Mouse (Mus musculus): ENCODE measurements around the gene Myo19. TPM values are rescaled to one million over a fixed set of nuclear protein-coding genes. Genes with fewer than 3 reads are reported as not detected.

Myo19 gene
- total RNA-seq, 2 experiments from 2014 or later = 1.9 to 3.6 TPM

DNA sequence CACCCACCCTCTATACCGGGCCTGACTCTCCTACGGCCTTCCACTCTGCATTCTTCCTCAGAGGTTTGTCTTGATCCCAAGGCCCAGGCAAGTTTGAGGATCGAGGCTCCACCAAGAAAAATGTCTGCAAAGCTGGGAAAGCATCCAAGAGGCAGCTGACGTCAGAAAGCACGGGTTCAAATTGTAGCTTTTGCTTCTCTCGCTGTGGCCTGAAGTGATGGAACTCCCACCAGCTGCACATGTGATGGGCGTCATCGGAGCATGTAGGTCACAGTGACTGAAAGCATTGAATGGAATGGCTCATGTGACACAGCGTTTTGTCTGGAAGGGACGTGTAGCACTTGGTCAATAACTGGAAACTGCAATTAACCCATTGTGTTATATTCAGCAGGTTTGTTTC, 60.2 kb downstream of the Myo19 start:
- DNase-seq = no peak
- intact Hi-C loops (cut with DNase I) = no loop called here

DNA sequence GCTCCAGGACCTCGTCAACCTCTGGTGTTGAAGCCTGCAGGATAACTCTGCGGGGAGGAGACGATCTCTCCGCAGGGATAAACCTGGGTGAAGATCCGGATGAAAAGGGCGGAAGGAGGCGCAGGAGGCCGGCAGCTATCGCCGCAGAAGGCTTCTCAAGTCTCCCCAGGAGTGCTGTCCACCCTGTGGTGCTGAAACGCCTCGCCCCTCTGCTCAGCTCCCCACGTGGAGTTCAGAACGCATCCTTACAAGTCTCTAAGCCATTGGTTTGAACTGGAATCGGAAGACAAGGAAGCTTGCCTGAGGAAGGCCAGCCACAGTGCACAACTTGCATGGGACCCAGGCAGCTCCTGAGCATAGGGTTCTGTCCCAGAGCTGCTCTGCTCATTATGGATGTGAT, 64.0 kb downstream of the Myo19 start:
- DNase-seq = peak in 1 of 2 experiments; percentile 21
- intact Hi-C loops (cut with DNase I) = no loop called here

DNA sequence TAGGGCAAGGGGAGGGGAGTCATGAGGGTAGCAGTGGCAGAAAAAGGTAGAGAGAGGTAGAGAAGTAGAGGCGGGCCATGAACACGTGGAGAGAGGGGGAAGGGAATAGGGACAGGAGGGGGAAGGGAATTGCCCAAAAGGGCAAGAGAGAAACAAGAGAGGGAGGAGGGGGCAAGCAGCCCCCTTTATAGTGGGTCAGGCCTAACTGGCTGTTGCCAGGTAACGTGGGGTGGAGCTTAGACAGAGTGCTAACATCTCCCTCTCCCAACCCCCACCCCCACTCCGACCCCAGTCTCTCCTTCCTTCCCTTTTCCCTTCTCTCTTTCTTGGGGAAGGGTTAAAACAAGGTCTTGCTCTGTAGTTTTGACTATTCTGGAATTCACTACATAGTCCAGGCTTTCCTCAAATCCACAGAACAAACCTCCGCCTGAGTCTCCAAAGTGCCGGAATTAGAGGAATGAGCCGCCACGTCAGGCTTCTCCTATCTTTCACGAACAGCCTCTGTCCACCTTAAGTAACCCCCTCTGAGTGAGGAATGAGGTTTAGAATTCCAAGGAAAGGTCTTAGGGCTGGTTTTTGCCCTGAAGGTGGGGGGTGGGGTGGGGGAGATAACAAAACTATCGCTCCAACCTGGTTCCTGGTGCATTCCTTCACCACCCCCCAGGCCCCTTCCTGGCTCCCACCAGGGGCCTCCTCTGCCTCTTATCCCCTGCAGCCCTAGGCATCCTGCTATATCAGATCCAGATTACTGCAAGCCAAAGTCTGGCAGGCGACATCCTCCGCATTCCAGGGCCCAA, 64.9 kb downstream of the Myo19 start:
- DNase-seq = no peak
- intact Hi-C loops (cut with DNase I) = no loop called here

DNA sequence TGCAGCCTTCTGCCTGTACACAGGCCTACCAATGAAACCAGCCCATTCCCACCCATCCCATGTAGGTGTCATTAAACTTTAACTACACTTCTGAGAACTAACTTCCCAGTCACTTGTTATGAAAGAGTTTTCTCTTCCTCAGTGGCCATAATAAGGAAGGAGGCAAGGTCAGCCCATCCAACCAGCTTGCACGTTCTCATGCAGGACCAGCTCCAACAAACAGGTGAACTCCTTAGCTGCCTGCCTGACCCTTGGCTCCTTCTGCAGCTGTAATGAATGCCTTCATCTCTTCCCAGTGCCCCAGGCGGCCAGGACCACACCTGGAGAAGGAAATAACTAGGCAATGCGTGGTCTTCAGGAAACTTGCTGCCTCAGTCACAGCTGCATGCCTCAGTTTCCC, 65.9 kb downstream of the Myo19 start:
- intact Hi-C loops (cut with DNase I) = no loop called here
- no peak for DNase-seq

- no peak for DNase-seq
- intact Hi-C loops (cut with DNase I) = no loop called here
Observed at GRCm38 (mm10) chr11:84947206-84947605, 67.3 kb downstream of the Myo19 start.

DNA sequence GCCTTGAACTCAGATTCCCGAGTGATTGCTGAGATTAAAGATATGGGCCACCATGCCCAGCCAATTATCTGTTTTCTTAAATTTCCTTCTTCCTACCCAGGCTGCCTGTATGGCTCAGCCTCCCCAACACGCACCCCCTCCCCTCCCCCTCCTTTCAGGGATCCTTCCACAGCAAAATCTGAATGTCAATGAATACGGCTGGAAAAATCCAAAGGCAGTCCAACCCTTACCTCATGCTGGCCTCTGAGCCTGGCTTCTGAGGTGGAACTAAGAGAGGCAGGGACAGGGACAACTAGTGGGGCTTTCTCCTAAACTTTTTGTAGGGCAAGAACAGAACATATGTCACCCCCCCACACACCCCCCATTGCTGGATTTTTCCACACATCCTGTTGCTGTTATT, 68.2 kb downstream of the Myo19 start:
- intact Hi-C loops (cut with DNase I) = no loop called here
- DNase-seq = no peak

DNA sequence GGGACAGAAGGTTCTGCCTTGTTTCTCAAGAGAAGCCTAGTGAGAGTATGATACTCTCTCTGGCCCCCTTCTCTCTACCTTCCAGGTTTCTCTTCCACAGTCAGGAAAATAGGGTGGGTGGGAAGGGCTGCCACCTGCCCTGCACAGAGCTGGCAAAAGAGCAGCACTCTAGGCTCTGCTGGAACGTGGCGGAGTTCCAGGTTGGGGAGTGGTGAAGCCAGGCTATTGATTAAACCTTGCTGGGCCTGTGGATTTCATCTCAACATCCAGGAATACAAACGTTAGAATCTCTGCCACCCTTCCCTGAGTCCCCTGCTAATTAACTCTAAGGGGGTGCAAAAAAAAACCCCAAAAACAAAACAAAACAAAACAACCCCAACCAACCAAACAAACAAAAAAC, 68.6 kb downstream of the Myo19 start:
- no peak for DNase-seq
- intact Hi-C loops (cut with DNase I) = no loop called here

GRCm38 (mm10) chr11:84952611-84953010, 72.7 kb downstream of the Myo19 start:
- intact Hi-C loops (cut with DNase I) = no loop called here
- no peak for DNase-seq

DNA sequence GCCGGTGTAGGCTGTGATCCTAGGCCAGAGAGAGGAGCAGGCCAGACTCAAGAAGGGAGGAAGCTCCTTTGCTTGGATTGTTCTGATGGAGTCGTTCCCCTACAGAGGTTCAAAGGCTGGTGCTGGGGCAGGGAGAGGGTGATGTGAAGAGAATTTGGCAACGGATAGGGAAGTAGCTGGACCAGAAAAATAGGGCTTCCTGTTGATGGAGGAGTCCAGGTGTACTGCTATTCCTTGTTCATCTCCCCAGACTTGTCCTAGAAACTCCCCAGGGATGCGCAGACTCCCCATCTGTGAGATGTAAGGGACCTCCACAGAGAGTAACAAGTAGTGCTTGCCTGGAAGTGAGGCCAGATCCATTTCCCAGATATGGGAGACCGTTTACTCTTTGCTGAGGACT, 76.5 kb downstream of the Myo19 start:
- no peak for DNase-seq
- intact Hi-C loops (cut with DNase I) = no loop called here

GRCm38 (mm10) chr11:84957171-84957570, 77.2 kb downstream of the Myo19 start:
- intact Hi-C loops (cut with DNase I) = no loop called here
- no peak for DNase-seq

GRCm38 (mm10) chr11:84957591-84958270, 77.8 kb downstream of the Myo19 start, which contains the start of gene Car4:
TSS of gene Car4 (plus strand) at chr11:84957786.
- intact Hi-C loops (cut with DNase I) = no loop called here
- no peak for DNase-seq

DNA sequence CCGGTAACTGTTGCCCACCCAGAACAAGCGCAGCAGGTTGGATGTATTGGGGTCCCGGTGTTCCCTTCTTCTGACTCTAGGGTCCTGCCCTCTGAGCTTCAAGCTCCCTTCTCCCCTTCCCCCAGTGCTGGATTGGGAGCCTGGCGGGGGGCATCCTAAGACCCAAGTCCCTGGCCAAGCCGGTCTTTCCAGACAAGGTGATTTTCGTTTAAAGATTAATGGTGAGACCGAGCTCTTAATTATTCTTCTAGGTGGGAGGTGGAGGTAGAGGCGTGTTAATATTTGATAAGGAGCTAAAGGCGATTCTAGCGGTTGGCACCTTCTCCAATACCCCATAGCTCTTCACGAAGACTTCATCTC, 78.3 kb downstream of the Myo19 start:
- no peak for DNase-seq
- intact Hi-C loops (cut with DNase I) = no loop called here

- DNase-seq = no peak
- intact Hi-C loops (cut with DNase I) = no loop called here
Observed at GRCm38 (mm10) chr11:84959181-84959580, 79.2 kb downstream of the Myo19 start.

- intact Hi-C loops (cut with DNase I) = no loop called here
Observed at GRCm38 (mm10) chr11:84959701-84960181, 79.8 kb downstream of the Myo19 start.

GRCm38 (mm10) chr11:84960291-84960690, 80.3 kb downstream of the Myo19 start:
- DNase-seq = no peak
- intact Hi-C loops (cut with DNase I) = no loop called here

More at GRCm38 (mm10) chr11:84959701-84960181, 79.8 kb downstream of the Myo19 start:
- peak; percentile 28 to 34 for DNase-seq

GRCm38 (mm10) chr11:84960780-84961179, 80.8 kb downstream of the Myo19 start:
- no peak for DNase-seq
- intact Hi-C loops (cut with DNase I) = no loop called here

Small RNA genes lying within 50 kb of the gene (microRNA-seq; reads per million reads assigned to microRNA genes)
- gene Gm23564 = 0 reads per million in 2 experiments

Other genes with a start within 250 kb of the Myo19 start
- gene Mrm1, start 60.6 kb upstream of the Myo19 start, total RNA-seq (2021) = 1 to 10 TPM; 6.0 to 8.9 TPM
- 10 to 100 TPM; 30.6 to 33.4 TPM for gene Dhrs11, start 51.2 kb upstream of the Myo19 start, total RNA-seq (2021)
- gene Ggnbp2, start 9.3 kb upstream of the Myo19 start, total RNA-seq (2021) = 10 to 100 TPM; 30.6 to 40.6 TPM
- 1 to 10 TPM; 4.0 to 5.5 TPM for gene Pigw, start 137 bp downstream of the Myo19 start, total RNA-seq (2021)
- gene Znhit3, start 36.2 kb downstream of the Myo19 start, total RNA-seq (2021) = 10 to 100 TPM; 11.7 to 12.8 TPM
- 10 to 100 TPM; 12.9 to 14.6 TPM for gene Car4, start 77.6 kb downstream of the Myo19 start, total RNA-seq (2021)